Mouse (Mus musculus): ENCODE measurements around the gene Hist1h2bg.
"Not testable (repeated sequence)": the region's sequence is repeated elsewhere in the genome, so short reads cannot be mapped to it uniquely, and the experiment has no call there.

Gene Hist1h2bg

DNA sequence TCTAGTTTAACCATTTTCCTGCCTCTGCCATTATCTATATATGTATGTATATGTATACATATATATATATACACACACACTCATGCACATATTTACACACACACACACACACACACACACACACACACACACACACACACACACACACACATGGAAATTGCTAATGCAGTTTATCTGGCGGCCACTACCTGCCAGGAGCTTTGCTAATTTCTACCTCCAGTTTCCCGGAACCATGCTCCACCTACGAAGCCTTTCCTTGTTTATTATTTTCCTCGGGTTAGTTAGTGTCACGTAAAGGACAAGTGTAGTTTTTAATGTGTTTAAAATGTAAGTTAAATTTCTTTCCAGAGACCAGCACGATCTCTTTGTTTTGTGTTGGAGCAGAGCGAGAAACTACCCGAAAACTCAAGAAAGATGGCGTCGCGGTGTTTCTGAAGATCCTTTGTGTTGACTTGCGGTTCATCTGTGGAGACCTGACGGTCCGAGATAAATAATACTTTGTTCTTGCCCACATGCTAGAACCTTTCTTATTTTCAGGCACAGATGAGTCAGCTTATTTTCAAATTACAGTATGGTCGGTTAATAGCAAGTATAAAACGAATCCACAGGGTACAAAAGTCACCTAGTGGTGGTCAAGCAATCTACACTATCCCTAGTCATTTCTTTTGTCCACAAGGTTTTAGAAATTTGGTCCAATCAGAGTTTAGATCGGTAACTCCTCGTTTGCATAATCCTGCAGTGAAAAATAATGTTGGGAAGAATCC, 8.3 kb upstream of the Hist1h2bg start:
- DNase-seq: no peak

DNA sequence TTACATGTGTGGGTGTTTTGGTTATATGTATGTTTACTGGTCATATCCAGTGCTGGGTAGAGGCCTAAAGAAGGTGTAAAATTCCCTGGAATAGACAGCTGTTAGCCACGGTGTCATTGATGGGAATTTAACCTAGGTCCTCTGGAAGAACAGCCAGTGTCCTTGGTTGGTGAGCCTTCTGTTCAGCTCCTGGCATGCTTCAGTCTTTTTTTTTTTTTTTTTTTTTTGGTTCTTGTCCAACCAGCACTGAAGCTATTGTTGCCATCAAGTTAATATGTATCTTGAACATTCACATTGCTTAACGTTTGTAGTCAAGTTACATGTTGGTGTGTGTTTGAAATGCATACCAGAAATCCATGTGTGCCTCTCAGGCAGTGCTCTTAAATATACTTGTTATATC, 6.7 kb upstream of the Hist1h2bg start:
- no peak for DNase-seq

DNA sequence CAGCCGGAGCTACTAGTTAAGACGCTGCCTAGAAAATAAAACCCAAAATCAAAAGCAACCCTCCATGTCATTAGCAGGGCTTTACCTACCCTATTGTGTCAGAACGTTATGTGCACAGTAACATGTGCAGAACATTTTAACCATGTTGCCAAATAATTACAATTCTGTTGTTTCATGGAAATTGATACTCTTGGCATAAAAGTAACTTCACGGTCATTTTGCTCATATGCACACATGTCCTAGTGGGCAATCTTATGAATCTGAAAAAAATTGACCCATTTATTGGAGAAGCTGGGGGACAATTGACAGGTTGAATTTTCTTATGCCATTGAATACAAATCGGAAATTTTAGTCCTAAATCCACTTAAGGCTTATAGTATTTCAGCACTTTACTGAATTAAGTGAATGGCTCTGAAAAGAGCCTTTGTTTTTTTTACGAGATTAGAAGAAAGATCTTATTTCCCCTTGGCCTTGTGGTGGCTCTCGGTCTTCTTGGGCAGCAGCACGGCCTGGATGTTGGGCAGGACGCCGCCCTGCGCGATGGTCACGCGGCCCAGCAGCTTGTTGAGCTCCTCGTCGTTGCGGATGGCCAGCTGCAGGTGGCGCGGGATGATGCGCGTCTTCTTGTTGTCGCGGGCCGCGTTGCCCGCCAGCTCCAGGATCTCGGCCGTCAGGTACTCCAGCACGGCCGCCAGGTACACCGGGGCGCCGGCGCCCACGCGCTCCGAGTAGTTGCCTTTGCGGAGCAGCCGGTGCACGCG, 755 bp upstream of the Hist1h2bg start:
- not testable (repeated sequence) for DNase-seq

DNA sequence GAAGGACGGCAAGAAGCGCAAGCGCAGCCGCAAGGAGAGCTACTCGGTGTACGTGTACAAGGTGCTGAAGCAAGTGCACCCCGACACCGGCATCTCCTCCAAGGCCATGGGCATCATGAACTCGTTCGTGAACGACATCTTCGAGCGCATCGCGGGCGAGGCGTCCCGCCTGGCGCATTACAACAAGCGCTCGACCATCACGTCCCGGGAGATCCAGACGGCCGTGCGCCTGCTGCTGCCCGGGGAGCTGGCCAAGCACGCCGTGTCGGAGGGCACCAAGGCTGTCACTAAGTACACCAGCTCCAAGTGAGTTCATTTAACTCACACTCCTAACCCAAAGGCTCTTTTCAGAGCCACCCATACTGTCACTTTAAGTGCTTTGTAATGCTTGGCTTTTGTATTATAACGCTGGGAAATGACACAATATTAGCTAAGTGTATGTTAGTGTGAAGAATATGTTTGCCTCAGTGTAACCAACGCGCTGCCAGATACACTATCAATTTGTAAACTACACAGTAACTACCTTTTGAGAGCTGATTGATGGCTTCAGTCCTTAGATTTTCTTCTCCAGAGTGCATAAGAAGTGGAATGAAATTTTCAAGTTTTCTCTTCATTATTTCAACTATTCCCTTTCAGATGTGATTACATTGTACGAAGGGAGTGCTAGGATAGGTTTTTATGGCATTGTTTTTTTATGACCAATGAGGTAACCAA, 465 bp downstream of the Hist1h2bg start:
- not testable (repeated sequence) for DNase-seq

DNA sequence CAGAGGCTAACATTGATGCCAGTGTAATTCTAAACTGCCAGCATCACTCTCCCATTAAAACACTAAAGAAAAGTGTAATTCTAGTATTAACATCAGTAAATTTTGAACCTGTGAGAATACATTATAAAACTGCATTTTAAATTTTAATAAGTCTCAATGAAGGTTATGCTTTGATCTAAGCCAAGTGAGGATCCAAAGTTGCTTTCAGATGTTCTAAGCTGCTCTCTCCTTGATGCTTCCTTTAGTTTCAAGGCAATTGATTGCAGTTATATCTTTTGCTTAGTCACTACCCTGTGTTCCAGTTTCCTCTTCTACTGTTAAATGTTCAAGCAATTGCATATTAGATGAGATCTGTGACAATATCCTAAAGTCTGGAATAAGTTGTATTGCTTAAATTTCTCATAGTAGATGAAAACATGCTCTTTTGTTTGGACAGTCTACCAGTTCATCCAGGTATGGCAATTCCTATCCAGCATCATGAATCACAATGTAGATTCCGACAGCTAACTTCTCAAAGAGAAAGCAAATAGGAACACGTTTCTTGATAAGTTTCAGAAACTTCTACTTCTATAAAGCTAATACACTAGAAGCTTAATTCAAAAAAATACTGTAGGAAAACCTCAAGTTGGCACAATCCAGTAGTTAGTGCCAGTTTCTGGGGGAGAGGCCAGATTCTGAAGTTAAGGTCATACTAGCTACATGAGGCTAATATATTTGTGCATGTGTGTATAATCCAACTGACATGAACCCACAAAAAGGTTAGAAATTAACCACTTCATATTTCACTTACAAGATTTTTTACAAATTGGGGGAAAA, 1.2 kb downstream of the Hist1h2bg start:
- DNase-seq: no peak

DNA sequence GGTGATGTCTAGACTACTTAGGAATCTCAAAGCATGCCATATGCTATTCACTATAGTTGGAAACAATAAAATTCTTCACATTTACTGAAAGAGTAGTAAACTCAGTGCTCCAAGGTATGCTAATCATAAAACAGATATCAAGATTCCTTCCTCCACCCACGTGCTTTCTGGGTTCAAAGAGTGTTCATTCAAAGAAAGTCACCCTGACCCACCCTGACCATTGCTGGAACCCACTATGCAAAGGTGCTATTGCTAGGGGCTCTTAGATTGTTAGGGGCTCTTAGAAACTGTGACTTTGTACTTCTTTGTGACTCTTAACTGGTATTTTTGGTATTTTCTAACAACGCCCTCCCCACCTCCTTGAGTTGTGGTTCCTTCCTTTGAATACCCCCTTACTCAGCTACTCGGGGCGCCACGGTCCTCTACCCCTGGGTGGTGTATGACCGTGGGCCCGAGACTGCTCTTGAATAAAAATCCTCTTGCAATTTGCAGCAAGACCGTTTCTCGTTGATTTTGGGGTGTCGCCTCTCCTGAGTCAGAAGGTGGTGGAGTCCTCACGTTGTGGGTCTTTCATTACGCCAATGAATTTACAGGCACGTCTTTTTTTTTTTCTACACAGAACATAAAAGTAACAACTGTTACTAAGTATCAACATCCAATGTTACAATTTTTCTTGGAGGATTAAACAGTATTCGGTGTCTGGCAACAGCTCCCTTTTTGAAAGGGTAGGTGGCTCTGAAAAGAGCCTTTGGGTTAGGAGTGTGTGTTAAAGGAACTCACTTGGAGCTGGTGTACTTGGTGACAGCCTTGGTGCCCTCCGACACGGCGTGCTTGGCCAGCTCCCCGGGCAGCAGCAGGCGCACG, 2.1 kb downstream of the Hist1h2bg start:
- DNase-seq: not testable (repeated sequence)

DNA sequence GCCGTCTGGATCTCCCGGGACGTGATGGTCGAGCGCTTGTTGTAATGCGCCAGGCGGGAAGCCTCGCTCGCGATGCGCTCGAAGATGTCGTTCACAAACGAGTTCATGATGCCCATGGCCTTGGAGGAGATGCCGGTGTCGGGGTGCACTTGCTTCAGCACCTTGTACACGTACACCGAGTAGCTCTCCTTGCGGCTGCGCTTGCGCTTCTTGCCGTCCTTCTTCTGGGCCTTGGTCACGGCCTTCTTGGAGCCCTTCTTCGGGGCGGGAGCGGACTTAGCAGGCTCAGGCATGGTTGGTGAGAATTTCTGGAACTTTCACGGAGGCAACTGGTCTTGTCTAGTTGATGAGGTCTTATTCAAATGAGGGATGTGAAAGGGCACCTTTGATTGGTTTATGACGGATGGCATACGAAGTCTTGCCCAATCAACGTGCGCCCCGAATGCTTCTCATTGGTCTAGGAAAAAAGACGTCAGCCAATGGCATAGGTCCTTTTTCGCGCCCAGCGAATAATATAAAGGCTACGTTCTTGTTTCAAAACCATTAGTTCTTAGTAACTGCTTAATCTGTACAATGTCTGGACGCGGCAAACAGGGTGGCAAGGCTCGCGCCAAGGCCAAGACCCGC, 2.8 kb downstream of the Hist1h2bg start, which contains the start of the genes Hist1h2bf and Hist1h2ad:
Gene Hist1h2bf, minus strand, starts transcription at position 299 of the 627 bp plus-strand sequence.
Gene Hist1h2ad, plus strand, starts transcription at position 484 of the 627 bp plus-strand sequence.
- peak; percentile 85 for DNase-seq

DNA sequence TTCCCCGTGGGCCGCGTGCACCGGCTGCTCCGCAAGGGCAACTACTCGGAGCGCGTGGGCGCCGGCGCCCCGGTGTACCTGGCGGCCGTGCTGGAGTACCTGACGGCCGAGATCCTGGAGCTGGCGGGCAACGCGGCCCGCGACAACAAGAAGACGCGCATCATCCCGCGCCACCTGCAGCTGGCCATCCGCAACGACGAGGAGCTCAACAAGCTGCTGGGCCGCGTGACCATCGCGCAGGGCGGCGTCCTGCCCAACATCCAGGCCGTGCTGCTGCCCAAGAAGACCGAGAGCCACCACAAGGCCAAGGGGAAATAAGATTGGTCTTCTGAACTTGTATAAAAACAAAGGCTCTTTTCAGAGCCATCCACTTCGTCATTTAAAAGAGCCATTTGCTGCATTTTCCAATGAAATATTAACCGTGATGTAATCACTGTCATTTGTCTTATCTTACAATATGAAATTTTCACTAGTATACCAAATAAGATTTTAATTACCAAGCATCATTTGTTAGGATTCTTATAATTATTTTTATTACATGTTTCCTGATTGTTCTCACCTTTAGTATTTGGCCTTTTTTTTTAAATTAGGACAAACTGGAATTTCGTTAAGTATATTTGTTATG, 3.5 kb downstream of the Hist1h2bg start:
- DNase-seq: not testable (repeated sequence)

DNA sequence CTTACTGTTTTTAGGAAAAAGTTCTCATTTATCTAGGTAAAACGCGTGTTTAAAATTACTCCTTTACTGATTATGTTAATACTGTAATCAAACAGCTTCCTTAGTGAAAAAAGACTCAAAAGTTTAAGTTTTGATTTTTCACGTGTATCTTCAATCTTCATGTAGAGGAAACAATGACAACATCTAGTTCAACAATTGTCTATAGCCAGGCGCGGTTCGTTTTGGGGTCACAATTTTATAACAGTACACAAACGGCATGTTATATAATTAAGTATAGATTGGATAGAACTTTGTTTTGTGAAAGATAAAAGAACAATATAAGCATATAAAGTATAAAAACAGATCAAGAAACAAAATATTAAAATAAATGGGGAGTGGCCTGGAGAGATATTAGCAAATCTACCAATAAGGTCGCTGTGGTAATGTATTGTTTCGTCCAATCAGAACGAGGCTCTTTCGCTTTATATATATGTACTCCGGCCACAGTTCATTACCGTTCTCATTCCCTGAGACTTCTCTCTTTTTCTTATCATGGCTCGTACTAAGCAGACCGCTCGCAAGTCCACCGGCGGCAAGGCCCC, 4.2 kb downstream of the Hist1h2bg start, which contains the start of gene Hist1h3d:
Gene Hist1h3d, plus strand, starts transcription at position 493 of the 581 bp plus-strand sequence.
- no peak for DNase-seq

DNA sequence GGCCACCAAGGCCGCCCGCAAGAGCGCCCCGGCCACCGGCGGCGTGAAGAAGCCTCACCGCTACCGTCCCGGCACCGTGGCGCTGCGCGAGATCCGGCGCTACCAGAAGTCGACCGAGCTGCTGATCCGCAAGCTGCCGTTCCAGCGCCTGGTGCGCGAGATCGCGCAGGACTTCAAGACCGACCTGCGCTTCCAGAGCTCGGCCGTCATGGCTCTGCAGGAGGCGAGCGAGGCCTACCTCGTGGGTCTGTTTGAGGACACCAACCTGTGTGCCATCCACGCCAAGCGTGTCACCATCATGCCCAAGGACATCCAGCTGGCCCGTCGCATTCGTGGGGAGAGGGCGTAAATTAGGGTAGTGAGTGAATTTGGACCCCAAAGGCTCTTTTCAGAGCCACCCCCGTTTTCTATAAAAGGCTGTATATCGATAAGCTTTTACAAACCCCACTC, 4.7 kb downstream of the Hist1h2bg start:
- DNase-seq: not testable (repeated sequence)

DNA sequence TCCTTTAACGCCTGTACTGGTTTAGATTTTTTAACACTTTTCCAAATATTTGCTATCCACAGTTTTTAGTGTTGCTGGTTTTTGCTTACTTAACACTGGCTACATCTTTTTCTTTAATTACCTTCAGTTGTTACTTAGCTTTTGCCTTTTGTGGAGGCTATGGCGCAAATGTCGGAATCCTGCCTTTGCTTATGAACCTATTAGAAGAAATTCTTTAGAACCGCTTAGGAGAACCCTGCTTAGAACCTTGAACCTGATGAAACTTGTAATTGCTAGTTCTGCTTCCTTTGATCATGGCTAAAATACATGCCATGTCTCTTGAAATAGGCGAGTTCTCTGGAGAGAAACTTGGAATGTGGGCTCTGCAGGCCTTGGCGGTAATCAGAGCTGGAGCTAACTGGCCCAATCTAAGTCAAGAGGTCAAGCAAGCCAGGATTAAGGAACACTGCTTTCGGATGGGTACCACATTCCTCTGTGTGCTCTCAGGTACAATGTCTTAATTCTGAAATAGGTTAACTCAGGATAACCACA, 5.2 kb downstream of the Hist1h2bg start:
- no peak for DNase-seq

DNA sequence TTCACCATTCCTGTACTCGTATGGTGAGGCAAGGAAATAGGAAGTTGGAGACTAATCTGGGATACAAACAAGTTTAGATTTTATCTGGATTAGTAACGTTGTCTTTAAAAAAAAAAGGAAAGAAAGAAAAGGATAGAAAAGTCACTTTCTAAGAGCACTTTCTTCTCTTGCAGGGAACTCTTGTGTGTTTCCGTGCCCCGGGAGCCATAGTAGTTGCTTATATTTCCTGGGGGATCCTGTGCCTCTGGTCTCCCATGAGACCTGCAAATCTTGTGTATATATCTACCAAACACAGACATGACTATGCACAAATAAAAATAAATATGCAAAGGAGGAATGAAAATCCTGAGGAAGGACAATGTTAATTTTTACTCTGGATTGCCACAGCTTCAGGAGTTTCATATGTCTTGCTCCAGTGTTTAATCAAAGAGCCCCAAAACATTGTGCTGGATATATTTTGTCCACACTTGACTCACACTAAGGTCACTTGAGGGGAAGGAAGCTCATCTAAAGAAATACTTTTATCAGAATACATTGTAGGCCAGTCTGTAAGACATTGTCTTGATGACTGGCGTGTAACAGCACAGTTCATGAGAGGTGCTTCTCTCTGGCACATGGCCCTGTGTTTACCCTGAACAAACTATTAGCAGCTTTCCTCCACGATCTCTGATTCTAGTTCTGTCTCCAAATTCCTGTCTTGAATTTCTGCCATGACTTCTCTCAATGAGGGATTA, 5.9 kb downstream of the Hist1h2bg start:
- no peak for DNase-seq

DNA sequence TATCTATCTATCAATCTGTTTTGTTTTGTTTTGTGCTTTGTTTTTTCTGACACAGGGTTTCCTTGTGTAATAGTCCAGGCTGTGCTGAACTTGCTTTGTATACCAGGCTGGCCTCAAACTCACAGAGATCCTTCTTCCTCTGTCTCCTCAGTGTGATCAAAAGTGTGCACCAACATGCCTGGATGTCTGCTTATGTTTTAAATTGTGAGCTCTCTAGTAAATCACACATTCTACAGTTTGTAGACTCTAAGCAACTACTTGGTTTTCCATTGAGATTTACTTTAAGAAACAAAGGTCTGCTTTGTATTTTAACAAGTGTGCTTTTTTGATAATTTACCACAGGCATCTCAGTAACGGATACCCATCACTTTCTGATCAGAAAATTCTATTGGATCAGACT, 6.6 kb downstream of the Hist1h2bg start:
- DNase-seq: no peak

DNA sequence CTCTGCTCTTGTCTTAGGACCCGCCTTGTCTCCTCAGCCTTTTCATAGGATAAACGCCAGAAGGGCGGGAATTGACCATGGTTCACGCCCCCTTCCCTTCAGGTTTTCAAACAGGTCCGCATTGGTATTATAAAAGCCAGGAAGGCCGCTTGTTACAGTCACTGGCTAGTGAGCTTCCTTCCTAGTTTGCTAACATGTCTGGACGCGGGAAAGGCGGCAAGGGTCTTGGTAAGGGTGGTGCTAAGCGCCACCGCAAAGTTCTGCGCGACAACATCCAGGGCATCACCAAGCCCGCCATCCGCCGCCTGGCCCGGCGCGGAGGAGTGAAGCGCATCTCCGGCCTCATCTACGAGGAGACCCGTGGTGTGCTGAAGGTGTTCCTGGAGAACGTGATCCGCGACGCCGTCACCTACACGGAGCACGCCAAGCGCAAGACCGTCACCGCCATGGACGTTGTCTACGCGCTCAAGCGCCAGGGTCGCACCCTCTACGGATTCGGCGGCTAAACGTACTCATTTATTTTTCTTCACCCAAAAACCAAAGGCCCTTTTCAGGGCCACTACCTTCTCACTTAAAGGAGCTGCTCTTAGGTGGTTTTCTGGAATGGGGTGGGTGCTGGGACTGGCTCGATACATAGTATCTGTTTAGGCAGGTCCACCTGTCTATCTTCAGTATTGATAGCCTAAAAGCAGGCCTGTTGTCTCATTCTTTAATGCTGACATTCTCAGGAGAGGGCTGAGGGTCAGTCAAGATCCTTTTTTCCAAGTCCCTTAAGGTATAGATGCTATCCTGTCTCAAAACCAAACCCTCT, 10.4 kb downstream of the Hist1h2bg start, which contains the start of gene Hist1h4d:
Gene Hist1h4d, plus strand, starts transcription at position 191 of the 811 bp plus-strand sequence.
- peak; percentile 96 for DNase-seq

DNA sequence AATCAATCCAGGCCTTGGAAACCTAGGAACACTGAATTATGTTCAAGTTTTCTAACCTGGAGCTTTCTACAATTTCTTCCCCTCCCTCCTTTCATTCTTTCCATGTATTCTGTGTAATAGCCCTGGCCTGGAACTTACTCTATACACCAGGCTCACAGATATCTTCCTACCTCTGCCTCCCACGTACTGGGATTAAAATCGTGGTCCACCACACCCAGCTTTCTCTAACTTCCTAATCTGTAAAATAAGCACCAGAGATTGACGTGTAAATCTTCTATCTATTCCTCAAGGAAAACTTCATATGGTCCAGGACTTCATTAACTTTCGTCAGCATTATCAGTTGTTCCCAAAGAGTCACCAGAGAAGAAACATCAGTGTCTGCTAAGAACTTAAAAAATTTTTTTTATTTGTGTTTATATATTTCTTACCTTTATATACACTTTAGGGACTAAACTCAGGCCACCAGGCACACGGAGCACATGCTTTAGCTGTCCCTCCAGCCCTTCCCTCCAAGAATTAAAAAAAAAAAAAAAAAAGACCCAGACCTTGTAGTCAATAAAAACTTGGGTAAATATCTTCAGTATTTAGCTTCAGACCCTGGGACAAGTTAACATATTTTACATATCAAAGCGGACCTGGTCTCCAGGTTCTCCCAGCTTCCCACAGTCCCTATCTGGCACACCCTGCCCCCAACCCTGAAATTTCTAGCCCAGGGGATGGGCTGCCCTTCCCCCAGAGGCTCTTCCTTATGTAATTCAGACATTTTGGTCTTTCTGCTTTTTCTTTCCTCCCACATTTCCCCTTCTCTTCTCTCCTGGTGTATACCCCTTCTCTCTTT, 11.2 kb downstream of the Hist1h2bg start:
- DNase-seq: no peak

DNA sequence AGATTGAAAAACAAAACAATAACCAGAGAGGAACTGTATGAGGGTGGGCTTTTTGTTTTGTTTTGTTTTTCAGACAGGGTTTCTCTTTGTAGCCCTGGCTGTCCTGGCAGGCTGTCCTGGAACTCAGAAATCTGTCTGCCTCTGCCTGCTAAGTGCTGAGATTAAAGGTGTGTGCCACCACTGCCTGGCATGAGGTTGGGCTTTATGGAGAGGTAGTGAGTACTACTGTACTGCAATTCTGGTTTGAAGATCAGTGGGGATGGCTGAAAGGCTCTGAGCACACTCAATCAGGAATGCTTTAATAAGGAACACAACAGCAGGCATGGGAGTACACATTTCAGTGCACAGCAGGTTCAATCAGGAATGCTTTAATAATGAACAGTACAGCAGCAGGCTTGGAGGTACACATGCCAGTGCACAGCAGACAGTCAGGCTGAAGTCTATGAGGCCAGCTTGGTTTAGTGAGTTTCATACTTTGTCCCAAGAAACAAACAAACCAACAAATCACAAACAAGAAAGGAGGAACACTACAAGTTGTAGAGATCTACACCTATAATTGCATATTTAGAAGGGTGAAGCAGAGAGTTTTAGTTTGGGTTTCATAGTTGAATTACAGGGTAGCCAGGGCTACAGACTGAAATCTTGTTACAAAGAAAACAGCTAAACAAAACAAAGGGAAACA, 12.3 kb downstream of the Hist1h2bg start:
- DNase-seq: no peak

Measured in cerebellum, adult 11-12 months (tissue).